Mouse (Mus musculus): Measurements from ENCODE around the gene Ccdc47. TPM values are rescaled to one million over a fixed set of nuclear protein-coding genes. Genes with fewer than 3 reads are reported as not detected.

The Ccdc47 gene
- polyA plus RNA-seq, 1 experiment: 119 TPM

- Histone ChIP-seq H3K27me3 (ENCODE audit: control insufficient read depth, insufficient read depth, low read length, poor library complexity, severe bottlenecking) (no peaks in the 10 kb centered on the region), H3K9ac (ENCODE audit: low read depth, poor library complexity, severe bottlenecking) (no peak overlapping the region), H3K4me3 (ENCODE audit: low read depth, low read length) (no peak overlapping the region), H3K36me3 (ENCODE audit: control insufficient read depth, insufficient read depth, low read length, poor library complexity, severe bottlenecking) (peaks cover 28% of the 10 kb centered on the region), H3K4me1 (ENCODE audit: control insufficient read depth, insufficient read depth, low read length) (no peaks in the 10 kb centered on the region), H3K27ac (ENCODE audit: insufficient read depth, low read length) (no peak overlapping the region), H3K9me3 (replicated peaks; ENCODE audit: control insufficient read depth, insufficient read depth, low read length, poor library complexity, severe bottlenecking) (no peaks in the 10 kb centered on the region)
- no peak for TF ChIP-seq CTCF (IDR thresholded peaks at IDR 0.05; ENCODE audit: low read depth, low read length)
- TF ChIP-seq EP300 (IDR thresholded peaks at IDR 0.05; ENCODE audit: insufficient read depth, low read depth, low read length): no peak
- TF ChIP-seq POLR2A (IDR thresholded peaks at IDR 0.05; ENCODE audit: insufficient read depth, low read length): no peak
Measured at GRCm38 (mm10) chr11:106152132-106152531, 64.0 kb downstream of the Ccdc47 start.

GRCm38 (mm10) chr11:106151219-106151618 lies 64.9 kb downstream of the Ccdc47 start:
- H3K36me3 ChIP-seq (ENCODE audit: control insufficient read depth, insufficient read depth, low read length, poor library complexity, severe bottlenecking): peaks cover 28% of the 10 kb centered on the region
- no peak for TF ChIP-seq EP300 (IDR thresholded peaks at IDR 0.05; ENCODE audit: insufficient read depth, low read depth, low read length)
- TF ChIP-seq POLR2A (IDR thresholded peaks at IDR 0.05; ENCODE audit: insufficient read depth, low read length): no peak
- no peak for TF ChIP-seq CTCF (IDR thresholded peaks at IDR 0.05; ENCODE audit: low read depth, low read length)

More at GRCm38 (mm10) chr11:106151219-106151618, 64.9 kb downstream of the Ccdc47 start:
- Histone ChIP-seq H3K27ac (ENCODE audit: insufficient read depth, low read length) (no peak overlapping the region), H3K27me3 (ENCODE audit: control insufficient read depth, insufficient read depth, low read length, poor library complexity, severe bottlenecking) (no peaks in the 10 kb centered on the region), H3K9me3 (replicated peaks; ENCODE audit: control insufficient read depth, insufficient read depth, low read length, poor library complexity, severe bottlenecking) (no peaks in the 10 kb centered on the region), H3K9ac (ENCODE audit: low read depth, poor library complexity, severe bottlenecking) (no peak overlapping the region), H3K4me1 (ENCODE audit: control insufficient read depth, insufficient read depth, low read length) (no peaks in the 10 kb centered on the region), H3K4me3 (ENCODE audit: low read depth, low read length) (no peak overlapping the region)

Other genes with a start within 250 kb of the Ccdc47 start
- gene Ace, start 248.4 kb downstream of the Ccdc47 start, polyA plus RNA-seq (2011; ENCODE audit: insufficient read depth, insufficient read length, low read depth, missing spikeins): 0.18 TPM in 1 of 2 replicates, not detected in the other
- not detected in 2 replicates for gene Ace3, start 221.7 kb downstream of the Ccdc47 start, polyA plus RNA-seq (2011; ENCODE audit: insufficient read depth, insufficient read length, low read depth, missing spikeins)
- 0.21 and 0.68 TPM in 2 replicates for gene Kcnh6, start 208.2 kb downstream of the Ccdc47 start, polyA plus RNA-seq (2011; ENCODE audit: insufficient read depth, insufficient read length, low read depth, missing spikeins)
- gene Dcaf7, start 179.5 kb downstream of the Ccdc47 start, polyA plus RNA-seq (2011; ENCODE audit: insufficient read depth, insufficient read length, low read depth, missing spikeins): 48.9 TPM in 2 replicates
- gene Taco1, start 150.3 kb downstream of the Ccdc47 start, polyA plus RNA-seq (2011; ENCODE audit: insufficient read depth, insufficient read length, low read depth, missing spikeins): 9.8 and 11.6 TPM in 2 replicates
- gene Map3k3, start 131.7 kb downstream of the Ccdc47 start, polyA plus RNA-seq (2011; ENCODE audit: insufficient read depth, insufficient read length, low read depth, missing spikeins): 44.6 and 46.1 TPM in 2 replicates
- gene Gm10840, start 55.5 kb downstream of the Ccdc47 start, polyA plus RNA-seq (2011; ENCODE audit: insufficient read depth, insufficient read length, low read depth, missing spikeins): not detected in 2 replicates
- gene Limd2, start 55.5 kb downstream of the Ccdc47 start, polyA plus RNA-seq (2011; ENCODE audit: insufficient read depth, insufficient read length, low read depth, missing spikeins): 53.7 and 57.2 TPM in 2 replicates
- gene Strada, start 14.2 kb downstream of the Ccdc47 start, polyA plus RNA-seq (2011; ENCODE audit: insufficient read depth, insufficient read length, low read depth, missing spikeins): 29.8 and 34.2 TPM in 2 replicates
- 73.2 and 75.4 TPM in 2 replicates for gene Ddx42, start 582 bp upstream of the Ccdc47 start, polyA plus RNA-seq (2011; ENCODE audit: insufficient read depth, insufficient read length, low read depth, missing spikeins)
- gene Ftsj3, start 39.7 kb upstream of the Ccdc47 start, polyA plus RNA-seq (2011; ENCODE audit: insufficient read depth, insufficient read length, low read depth, missing spikeins): 139 and 156 TPM in 2 replicates
- gene Psmc5, start 39.8 kb upstream of the Ccdc47 start, polyA plus RNA-seq (2011; ENCODE audit: insufficient read depth, insufficient read length, low read depth, missing spikeins): 170 and 188 TPM in 2 replicates
- 75.6 and 78.1 TPM in 2 replicates for gene Smarcd2, start 56.6 kb upstream of the Ccdc47 start, polyA plus RNA-seq (2011; ENCODE audit: insufficient read depth, insufficient read length, low read depth, missing spikeins)
- 0.44 and 0.45 TPM in 2 replicates for gene Tcam1, start 60.3 kb upstream of the Ccdc47 start, polyA plus RNA-seq (2011; ENCODE audit: insufficient read depth, insufficient read length, low read depth, missing spikeins)
- gene Gh, start 85.5 kb upstream of the Ccdc47 start, polyA plus RNA-seq (2011; ENCODE audit: insufficient read depth, insufficient read length, low read depth, missing spikeins): not detected in 2 replicates
- 0.75 and 1.5 TPM in 2 replicates for gene Cd79b, start 98.4 kb upstream of the Ccdc47 start, polyA plus RNA-seq (2011; ENCODE audit: insufficient read depth, insufficient read length, low read depth, missing spikeins)
- not detected in 2 replicates for gene Scn4a, start 136.9 kb upstream of the Ccdc47 start, polyA plus RNA-seq (2011; ENCODE audit: insufficient read depth, insufficient read length, low read depth, missing spikeins)
- gene Prr29, start 149.1 kb upstream of the Ccdc47 start, polyA plus RNA-seq (2011; ENCODE audit: insufficient read depth, insufficient read length, low read depth, missing spikeins): not detected in 2 replicates
- not detected in 2 replicates for gene Icam2, start 171.7 kb upstream of the Ccdc47 start, polyA plus RNA-seq (2011; ENCODE audit: insufficient read depth, insufficient read length, low read depth, missing spikeins)